Mouse (Mus musculus): ENCODE data around the gene Plekhh3. TPM values are rescaled to one million over a fixed set of nuclear protein-coding genes. Genes with fewer than 3 reads are reported as not detected.

The Plekhh3 gene
- polyA plus RNA-seq, 2 experiments: 17.4 to 20.5 TPM

- Histone ChIP-seq H3K4me3 (replicated peaks; ENCODE audit: low read length) (no peak overlapping the region), H3K27ac (replicated peaks; ENCODE audit: low read depth, low read length) (no peak overlapping the region), H3K9ac (ENCODE audit: low read depth, low read length, severe bottlenecking) (no peak overlapping the region), H3K9me3 (ENCODE audit: control insufficient read depth, low read length) (no peaks in the 10 kb centered on the region), H3K4me2 (replicated peaks; ENCODE audit: low read depth, low read length, severe bottlenecking) (no peak overlapping the region), H3K4me1 (ENCODE audit: control insufficient read depth, insufficient read depth, low read length) (peaks cover 16% of the 10 kb centered on the region), H3K27me3 (ENCODE audit: control insufficient read depth, insufficient read depth, low read length) (no peaks in the 10 kb centered on the region), H3K36me3 (ENCODE audit: control insufficient read depth, insufficient read depth, low read length) (peaks cover 54% of the 10 kb centered on the region)
- DNase-seq (ENCODE audit: low spot score) (no peak), ATAC-seq (ENCODE audit: low FRiP score, low read depth) (no peak)
- 76% methylated on average over 5 of the region's 5 CpGs for WGBS
- TF ChIP-seq POLR2A (IDR thresholded peaks at IDR 0.05; ENCODE audit: borderline replicate concordance, extremely low read depth, insufficient read depth, insufficient read length): no peak
Measured at GRCm38 (mm10) chr11:101194137-101194536, 23.0 kb upstream of the Plekhh3 start.

DNA sequence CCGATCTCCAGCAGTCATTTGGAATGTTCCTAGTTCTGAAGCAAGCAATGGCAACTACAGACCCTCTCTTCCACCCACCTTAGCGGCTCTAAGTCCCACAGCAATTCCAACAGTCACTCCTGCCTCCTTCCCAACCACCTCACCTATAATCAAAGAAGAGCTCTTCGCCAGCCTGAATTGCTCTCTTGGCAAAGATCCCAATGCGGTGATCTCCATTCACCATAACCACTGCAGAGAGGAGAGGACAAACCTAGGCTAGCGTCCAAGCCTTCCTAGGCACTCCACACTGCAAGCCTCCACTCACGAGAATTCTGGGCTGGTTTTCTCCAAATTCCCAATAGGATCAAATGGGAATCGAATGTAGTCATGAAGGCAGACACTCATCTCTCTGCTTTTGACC, 21.9 kb upstream of the Plekhh3 start:
- Histone ChIP-seq H3K9ac (ENCODE audit: low read depth, low read length, severe bottlenecking) (no peak overlapping the region), H3K27me3 (ENCODE audit: control insufficient read depth, insufficient read depth, low read length) (no peaks in the 10 kb centered on the region), H3K4me2 (replicated peaks; ENCODE audit: low read depth, low read length, severe bottlenecking) (no peak overlapping the region), H3K9me3 (ENCODE audit: control insufficient read depth, low read length) (no peaks in the 10 kb centered on the region), H3K4me3 (replicated peaks; ENCODE audit: low read length) (no peak overlapping the region), H3K27ac (replicated peaks; ENCODE audit: low read depth, low read length) (no peak overlapping the region), H3K36me3 (ENCODE audit: control insufficient read depth, insufficient read depth, low read length) (peaks cover 43% of the 10 kb centered on the region), H3K4me1 (ENCODE audit: control insufficient read depth, insufficient read depth, low read length) (peaks cover 17% of the 10 kb centered on the region)
- no peak for ATAC-seq (ENCODE audit: low FRiP score, low read depth)
- 88% methylated on average over 7 of the region's 7 CpGs for WGBS
- DNase-seq (ENCODE audit: low spot score): no peak
- no peak for TF ChIP-seq POLR2A (IDR thresholded peaks at IDR 0.05; ENCODE audit: borderline replicate concordance, extremely low read depth, insufficient read depth, insufficient read length)

DNA sequence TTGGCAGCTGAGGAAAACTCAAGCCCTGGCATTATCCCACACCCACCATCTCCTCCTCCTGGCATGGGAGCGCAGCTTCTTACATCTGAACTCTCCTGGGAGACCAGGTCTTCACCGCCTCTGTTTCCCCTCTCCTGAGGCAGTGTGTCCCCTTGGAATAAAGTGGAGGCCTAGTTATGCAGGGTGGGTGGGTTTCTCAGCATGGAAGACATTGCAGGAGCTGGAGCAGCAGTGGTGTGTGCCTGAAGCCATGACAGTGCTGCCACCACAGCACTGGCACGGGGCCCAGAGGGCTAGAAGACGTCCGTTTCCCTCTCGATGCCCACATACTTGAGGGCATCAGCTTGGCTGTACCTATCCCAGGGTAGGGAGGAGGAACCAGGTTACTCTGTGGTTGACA, 21.5 kb upstream of the Plekhh3 start:
- TF ChIP-seq POLR2A (IDR thresholded peaks at IDR 0.05; ENCODE audit: borderline replicate concordance, extremely low read depth, insufficient read depth, insufficient read length): no peak
- Histone ChIP-seq H3K4me3 (replicated peaks; ENCODE audit: low read length) (no peak overlapping the region), H3K27me3 (ENCODE audit: control insufficient read depth, insufficient read depth, low read length) (no peaks in the 10 kb centered on the region), H3K9me3 (ENCODE audit: control insufficient read depth, low read length) (no peaks in the 10 kb centered on the region), H3K9ac (ENCODE audit: low read depth, low read length, severe bottlenecking) (no peak overlapping the region), H3K36me3 (ENCODE audit: control insufficient read depth, insufficient read depth, low read length) (peaks cover 41% of the 10 kb centered on the region), H3K27ac (replicated peaks; ENCODE audit: low read depth, low read length) (no peak overlapping the region), H3K4me1 (ENCODE audit: control insufficient read depth, insufficient read depth, low read length) (peaks cover 17% of the 10 kb centered on the region), H3K4me2 (replicated peaks; ENCODE audit: low read depth, low read length, severe bottlenecking) (no peak overlapping the region)
- DNase-seq (ENCODE audit: low spot score) (no peak), ATAC-seq (ENCODE audit: low FRiP score, low read depth) (no peak)
- 94% methylated on average over 6 of the region's 6 CpGs for WGBS

GRCm38 (mm10) chr11:101191919-101192470, 20.8 kb upstream of the Plekhh3 start:
- no peak for DNase-seq (ENCODE audit: low spot score)
- no peak overlapping the region for H3K9ac ChIP-seq (ENCODE audit: low read depth, low read length, severe bottlenecking)
- no peak for TF ChIP-seq POLR2A (IDR thresholded peaks at IDR 0.05; ENCODE audit: borderline replicate concordance, extremely low read depth, insufficient read depth, insufficient read length)
- no peak overlapping the region for H3K4me3 ChIP-seq (replicated peaks; ENCODE audit: low read length)
- H3K4me2 ChIP-seq (replicated peaks; ENCODE audit: low read depth, low read length, severe bottlenecking): no peak overlapping the region
- H3K4me1 ChIP-seq (ENCODE audit: control insufficient read depth, insufficient read depth, low read length): peaks cover 17% of the 10 kb centered on the region
- H3K36me3 ChIP-seq (ENCODE audit: control insufficient read depth, insufficient read depth, low read length): peaks cover 36% of the 10 kb centered on the region
- WGBS: 79% methylated on average over 4 of the region's 4 CpGs
- no peak for ATAC-seq (ENCODE audit: low FRiP score, low read depth)
- no peak overlapping the region for H3K27ac ChIP-seq (replicated peaks; ENCODE audit: low read depth, low read length)
- H3K9me3 ChIP-seq (ENCODE audit: control insufficient read depth, low read length): no peaks in the 10 kb centered on the region
- no peaks in the 10 kb centered on the region for H3K27me3 ChIP-seq (ENCODE audit: control insufficient read depth, insufficient read depth, low read length)

- Histone ChIP-seq H3K36me3 (ENCODE audit: control insufficient read depth, insufficient read depth, low read length) (peaks cover 28% of the 10 kb centered on the region), H3K27me3 (ENCODE audit: control insufficient read depth, insufficient read depth, low read length) (no peaks in the 10 kb centered on the region), H3K9ac (ENCODE audit: low read depth, low read length, severe bottlenecking) (no peak overlapping the region), H3K9me3 (ENCODE audit: control insufficient read depth, low read length) (no peaks in the 10 kb centered on the region), H3K27ac (replicated peaks; ENCODE audit: low read depth, low read length) (0 out of 2 replicates have a peak overlapping the region, but pooled peaks have one; percentile 13), H3K4me2 (replicated peaks; ENCODE audit: low read depth, low read length, severe bottlenecking) (no peak overlapping the region), H3K4me1 (ENCODE audit: control insufficient read depth, insufficient read depth, low read length) (peaks cover 17% of the 10 kb centered on the region), H3K4me3 (replicated peaks; ENCODE audit: low read length) (no peak overlapping the region)
- 40% methylated on average over 17 of the region's 17 CpGs for WGBS
- DNase-seq (ENCODE audit: low spot score): no peak
- ATAC-seq (ENCODE audit: low FRiP score, low read depth): peak; percentile 20
- TF ChIP-seq POLR2A (IDR thresholded peaks at IDR 0.05; ENCODE audit: borderline replicate concordance, extremely low read depth, insufficient read depth, insufficient read length): no peak
Measured at GRCm38 (mm10) chr11:101190913-101191907, 20.1 kb upstream of the Plekhh3 start.

Data from limb, embryonic 14.5 days (tissue).